Mouse (Mus musculus) G1E (cell line): ENCODE measurements around the gene Adam19.

Experiments used
- CTCF ChIP-seq: IDR thresholded peaks from 2 replicates; pipeline ENCODE4 v1.5.1; 2012; ENCODE audit warnings: low read depth, low read length, inconsistent platforms, mixed read lengths
- GATA1 ChIP-seq: IDR thresholded peaks from 2 replicates; pipeline ENCODE4 v1.6.1; 2012; ENCODE audit warnings: borderline replicate concordance, low read length, inconsistent platforms, mixed read lengths

DNA sequence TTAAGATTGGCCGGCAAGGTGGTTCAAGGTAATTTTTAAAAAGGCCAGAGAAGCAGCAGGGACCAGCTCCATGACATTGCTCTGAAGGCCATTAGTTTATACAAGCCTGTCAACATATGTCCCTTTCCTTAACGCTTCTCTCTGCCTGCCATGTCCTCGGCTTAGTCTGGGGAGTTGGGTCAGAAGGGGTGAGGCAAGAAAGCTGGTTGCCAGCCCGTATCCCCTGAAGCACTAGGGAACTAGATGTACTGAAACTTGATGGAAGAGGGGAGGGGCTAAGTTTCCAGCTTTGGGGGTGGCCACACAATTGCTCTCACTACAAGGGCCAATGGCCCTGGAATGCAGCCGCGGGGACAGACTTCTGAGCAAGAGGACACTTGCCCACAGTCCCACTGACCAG is 87.5 kb downstream of the Adam19 start:
- no peak for TF ChIP-seq CTCF
- no peak for TF ChIP-seq GATA1
